Mouse (Mus musculus): ENCODE data around the gene Inafm1. TPM values are rescaled to one million over a fixed set of nuclear protein-coding genes. Genes with fewer than 3 reads are reported as not detected.

Gene Inafm1
- polyA plus RNA-seq (2015; fragmentation: Nextera tagmentation; extraction: Ambion mirVana) = 56.4 and 66.4 TPM in 2 replicates

DNA sequence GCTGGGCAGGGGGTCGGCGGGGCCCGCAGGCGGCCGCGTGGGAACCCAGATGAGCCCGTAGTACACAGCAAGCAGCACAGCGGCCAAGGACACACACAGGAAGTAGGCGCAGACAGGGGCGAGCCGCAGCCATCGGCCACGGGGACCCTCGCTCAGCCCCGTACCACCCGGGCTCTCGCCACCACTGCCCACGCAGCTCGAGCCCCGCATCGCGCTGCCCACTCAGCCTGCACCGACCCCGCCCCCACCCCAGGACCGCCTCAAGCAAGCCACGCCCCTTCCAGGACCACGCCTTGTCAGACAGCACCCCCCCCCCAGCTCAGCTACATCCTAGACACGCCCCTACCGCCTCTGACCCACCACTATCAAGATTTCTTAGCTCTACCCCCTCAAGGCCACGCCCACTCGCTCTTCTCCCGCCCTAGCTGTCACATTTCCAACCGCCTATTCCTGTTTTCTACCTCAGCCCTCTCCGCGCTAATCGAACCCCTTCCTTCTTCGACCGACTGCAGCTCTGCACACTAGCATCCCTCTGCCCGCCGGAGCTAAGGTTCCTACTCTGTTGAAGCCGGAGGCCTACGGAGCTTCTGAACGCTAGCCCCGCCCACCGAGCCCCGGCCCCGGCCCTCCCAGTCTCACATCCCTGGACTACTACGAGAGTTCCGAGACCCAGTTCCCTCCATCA is at the start of gene Inafm1:
TSS of gene Inafm1 (minus strand) at position 537 of the 685 bp plus-strand sequence.
- peak within 1 kb of the TSS; percentile 86 for H3K4me3 ChIP-seq (replicated peaks)
- H3K9me3 ChIP-seq (replicated peaks) = no peaks in the 10 kb centered on the region
- peak; percentile 91 for ATAC-seq (ENCODE audit: low FRiP score)
- no peaks in the 10 kb centered on the region for H3K27me3 ChIP-seq (replicated peaks)
- under 1% methylated on average over 37 of the region's 49 CpGs for WGBS
- H3K27ac ChIP-seq (replicated peaks) = peak within 1 kb of the TSS; percentile 97
- peaks cover 34% of the 10 kb centered on the region for H3K36me3 ChIP-seq
- peak within 1 kb of the TSS; percentile 86 for H3K4me2 ChIP-seq
- H3K9ac ChIP-seq (replicated peaks) = peak within 1 kb of the TSS; percentile 83
- peaks cover 46% of the 10 kb centered on the region for H3K4me1 ChIP-seq

DNA sequence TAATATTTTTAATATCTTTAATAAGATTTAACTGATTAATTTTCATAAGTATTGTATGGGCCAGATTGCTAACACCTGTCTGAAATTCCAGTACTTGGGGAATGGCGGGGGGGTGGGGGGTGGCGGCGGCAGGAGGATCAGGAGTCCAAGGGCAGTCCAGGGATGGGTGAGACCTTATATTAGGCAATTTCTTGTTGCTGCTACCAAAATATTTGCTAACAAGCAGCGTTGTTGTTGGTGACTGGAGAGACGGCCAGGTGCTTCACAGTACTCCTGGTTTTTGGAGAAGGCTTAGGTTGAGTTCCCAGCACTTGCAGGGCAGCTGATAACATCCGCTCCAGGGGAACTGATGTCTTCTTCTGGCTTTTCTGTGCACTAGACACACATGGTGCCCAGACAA is 47.1 kb upstream of the Inafm1 start:
- WGBS = 91% methylated on average over 6 of the region's 6 CpGs
- H3K4me3 ChIP-seq (replicated peaks) = no peak overlapping the region
- H3K4me2 ChIP-seq = no peak overlapping the region
- no peaks in the 10 kb centered on the region for H3K27me3 ChIP-seq (replicated peaks)
- ATAC-seq (ENCODE audit: low FRiP score) = no peak
- H3K9me3 ChIP-seq (replicated peaks) = no peaks in the 10 kb centered on the region
- no peaks in the 10 kb centered on the region for H3K4me1 ChIP-seq
- H3K36me3 ChIP-seq = peaks cover 22% of the 10 kb centered on the region; the same call in 1 of the 2 replicates
- H3K27ac ChIP-seq (replicated peaks) = no peak overlapping the region
- no peak overlapping the region for H3K9ac ChIP-seq (replicated peaks)

DNA sequence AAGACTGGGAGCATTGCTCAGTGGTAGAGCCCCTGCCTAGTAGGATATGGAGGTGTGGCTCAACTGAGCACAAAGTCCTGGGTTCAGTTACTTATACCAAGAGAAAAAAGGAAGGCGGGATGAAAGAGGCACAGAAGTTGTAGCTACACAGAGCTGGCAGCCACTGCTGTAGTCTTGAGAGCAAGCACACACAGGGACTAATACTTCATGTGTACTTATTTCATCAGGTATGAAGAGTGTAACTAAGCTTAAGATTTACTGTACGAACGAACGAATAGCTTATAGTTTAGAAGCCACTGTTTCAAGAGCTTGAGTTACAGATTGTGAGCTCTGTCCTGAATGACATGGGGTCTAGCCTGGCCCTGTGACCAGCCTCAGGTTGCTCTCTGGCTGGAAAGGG is 45.8 kb upstream of the Inafm1 start:
- 94% methylated on average over 4 of the region's 4 CpGs for WGBS
- H3K4me2 ChIP-seq = no peak overlapping the region
- ATAC-seq (ENCODE audit: low FRiP score) = no peak

DNA sequence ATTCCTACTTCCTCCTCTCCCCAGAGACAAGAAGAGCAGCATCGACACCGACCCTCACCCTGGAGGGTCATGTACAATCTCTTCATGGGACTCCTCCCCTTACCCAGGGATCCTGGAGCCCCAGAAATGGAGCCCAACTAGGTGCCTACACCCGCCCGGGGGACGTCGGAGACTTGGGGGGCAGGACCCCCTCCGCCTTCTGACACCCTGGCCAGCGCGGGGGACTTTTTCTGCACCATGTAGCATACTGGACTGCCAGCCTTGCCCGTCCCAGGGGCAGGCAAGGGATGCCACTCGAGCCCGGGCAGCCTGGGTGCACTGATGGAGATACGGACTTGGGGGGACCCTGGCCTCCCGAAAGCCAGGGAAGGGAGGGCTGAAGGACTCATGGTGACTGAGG is 43.7 kb upstream of the Inafm1 start:
- H3K27ac ChIP-seq (replicated peaks) = no peak overlapping the region
- H3K9me3 ChIP-seq (replicated peaks) = no peaks in the 10 kb centered on the region
- H3K4me1 ChIP-seq = peaks cover 22% of the 10 kb centered on the region
- no peak for ATAC-seq (ENCODE audit: low FRiP score)
- H3K36me3 ChIP-seq = peaks cover 15% of the 10 kb centered on the region; the same call in 1 of the 2 replicates
- 89% methylated on average over 14 of the region's 14 CpGs for WGBS
- no peaks in the 10 kb centered on the region for H3K27me3 ChIP-seq (replicated peaks)
- no peak overlapping the region for H3K4me3 ChIP-seq (replicated peaks)
- no peak overlapping the region for H3K9ac ChIP-seq (replicated peaks)
- H3K4me2 ChIP-seq = no peak overlapping the region

More for the DNA sequence above, 45.8 kb upstream of the Inafm1 start:
- H3K4me3 ChIP-seq (replicated peaks) = no peak overlapping the region
- peaks cover 18% of the 10 kb centered on the region; the same call in 1 of the 2 replicates for H3K36me3 ChIP-seq
- H3K4me1 ChIP-seq = peaks cover 4% of the 10 kb centered on the region
- H3K27me3 ChIP-seq (replicated peaks) = no peaks in the 10 kb centered on the region
- H3K9ac ChIP-seq (replicated peaks) = no peak overlapping the region
- no peak overlapping the region for H3K27ac ChIP-seq (replicated peaks)
- no peaks in the 10 kb centered on the region for H3K9me3 ChIP-seq (replicated peaks)

DNA sequence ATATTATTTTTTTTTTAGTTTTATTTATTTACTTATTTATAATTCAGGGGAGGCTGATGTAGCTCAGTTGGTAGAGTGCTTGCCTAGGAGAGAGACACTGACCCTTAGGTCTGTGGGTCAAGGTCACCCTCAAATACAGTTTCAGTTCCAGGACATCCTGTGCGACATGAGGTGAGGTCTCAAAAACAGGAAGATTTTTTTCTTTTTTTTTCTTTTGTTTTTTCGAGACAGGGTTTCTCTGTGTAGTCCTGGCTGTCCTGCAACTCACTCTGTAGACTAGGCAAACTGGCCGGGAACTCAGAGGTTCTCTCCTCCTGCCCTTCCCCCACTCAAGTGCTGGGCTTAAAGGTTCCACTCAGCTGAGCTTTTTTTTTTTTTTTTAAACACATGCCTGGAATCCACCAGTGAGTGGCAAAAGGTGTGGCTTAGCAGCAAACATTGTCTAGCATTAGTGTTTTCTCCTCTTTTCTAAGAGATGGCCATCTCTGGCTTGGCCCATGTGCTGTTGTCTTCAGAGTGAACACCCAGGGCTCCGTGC is 41.9 kb upstream of the Inafm1 start:
- Histone ChIP-seq H3K36me3 (peaks cover 15% of the 10 kb centered on the region; the same call in 1 of the 2 replicates), H3K4me1 (peaks cover 40% of the 10 kb centered on the region), H3K4me2 (no peak overlapping the region), H3K27ac (replicated peaks) (no peak overlapping the region), H3K9me3 (replicated peaks) (no peaks in the 10 kb centered on the region), H3K4me3 (replicated peaks) (no peak overlapping the region), H3K9ac (replicated peaks) (no peak overlapping the region), H3K27me3 (replicated peaks) (no peaks in the 10 kb centered on the region)
- no peak for ATAC-seq (ENCODE audit: low FRiP score)
- WGBS = 70% methylated on average over 4 of the region's 4 CpGs

DNA sequence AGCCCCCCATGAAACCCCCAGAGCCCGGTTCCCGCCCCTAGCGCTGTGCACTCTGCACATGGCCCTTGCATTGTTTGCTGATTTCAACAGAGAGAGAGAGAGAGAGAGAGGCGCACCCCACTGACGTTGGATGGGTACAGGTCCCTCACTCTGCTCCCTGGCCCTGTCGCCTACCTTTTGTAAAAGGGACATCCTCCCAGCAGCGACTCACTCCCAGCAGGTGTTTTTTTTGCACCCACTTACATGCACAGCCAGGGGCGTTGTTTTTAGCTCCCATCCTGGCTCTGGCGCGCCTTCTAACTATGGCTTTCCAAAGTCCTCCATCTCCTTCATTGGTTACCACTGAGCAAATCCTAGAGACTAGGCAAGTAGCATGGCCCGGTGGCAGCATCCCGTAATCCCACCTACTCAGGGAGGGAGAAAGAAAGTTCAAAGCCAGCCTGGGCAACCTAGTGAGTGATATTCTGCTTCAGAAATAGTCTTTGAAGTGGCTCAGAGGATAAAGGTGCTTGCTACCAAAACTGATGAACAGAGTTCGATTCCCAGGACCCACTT is 40.9 kb upstream of the Inafm1 start:
- no peak; the same call in none of the 2 replicates for ATAC-seq (ENCODE audit: low FRiP score)
- peak overlapping the region; percentile 69 for H3K4me3 ChIP-seq (replicated peaks)
- no peaks in the 10 kb centered on the region for H3K27me3 ChIP-seq (replicated peaks)
- H3K36me3 ChIP-seq = peaks cover 15% of the 10 kb centered on the region; the same call in 1 of the 2 replicates
- peaks cover 48% of the 10 kb centered on the region for H3K4me1 ChIP-seq
- peak overlapping the region; percentile 95 for H3K4me2 ChIP-seq
- 11% methylated on average over 13 of the region's 13 CpGs for WGBS
- H3K27ac ChIP-seq (replicated peaks) = peak overlapping the region; percentile 91
- H3K9ac ChIP-seq (replicated peaks) = peak overlapping the region; percentile 84
- H3K9me3 ChIP-seq (replicated peaks) = no peaks in the 10 kb centered on the region

DNA sequence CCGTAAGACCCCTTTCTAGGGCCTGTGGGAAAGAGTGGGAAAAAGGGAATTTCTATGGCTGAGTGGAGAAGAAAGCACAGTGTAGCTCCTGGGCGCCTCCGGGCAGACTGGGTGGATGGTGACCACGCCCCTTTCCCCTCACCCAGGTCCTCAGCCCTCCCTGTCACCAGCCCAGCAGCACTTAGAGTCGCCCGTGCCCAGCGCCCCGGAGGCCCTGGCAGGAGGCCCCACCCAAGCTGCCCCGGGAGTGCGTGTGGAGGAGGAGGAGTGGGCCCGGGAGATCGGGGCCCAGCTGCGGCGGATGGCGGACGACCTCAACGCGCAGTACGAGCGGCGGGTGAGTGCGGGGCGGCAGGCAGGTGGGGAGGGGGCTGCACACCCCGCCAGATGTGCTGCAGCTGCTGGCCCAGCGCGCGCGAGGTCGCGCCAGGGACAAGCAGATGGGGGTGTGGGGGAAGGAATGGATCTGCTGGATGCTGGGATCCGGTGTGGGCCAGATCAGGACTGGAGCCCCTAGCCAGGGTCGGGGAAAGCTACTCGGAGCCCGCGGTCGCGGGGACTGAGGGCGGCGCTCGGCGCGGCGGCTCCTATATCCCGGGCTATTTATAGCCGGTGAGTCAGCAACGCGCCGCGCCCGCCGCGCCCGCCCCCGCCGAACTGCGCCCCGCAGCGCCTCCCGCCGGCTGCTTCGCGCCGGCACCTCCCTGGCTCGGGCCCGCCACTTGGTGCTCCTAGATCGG is 40.2 kb upstream of the Inafm1 start:
- Histone ChIP-seq H3K9ac (replicated peaks) (peak overlapping the region; percentile 84), H3K4me1 (peaks cover 54% of the 10 kb centered on the region), H3K36me3 (peaks cover 15% of the 10 kb centered on the region; the same call in 1 of the 2 replicates), H3K4me2 (peak overlapping the region; percentile 95), H3K27me3 (replicated peaks) (no peaks in the 10 kb centered on the region), H3K4me3 (replicated peaks) (peak overlapping the region; percentile 69), H3K27ac (replicated peaks) (peak overlapping the region; percentile 91), H3K9me3 (replicated peaks) (no peaks in the 10 kb centered on the region)
- WGBS = under 1% methylated on average over 64 of the region's 66 CpGs
- peak; percentile 63 for ATAC-seq (ENCODE audit: low FRiP score)

- Histone ChIP-seq H3K9me3 (replicated peaks) (no peaks in the 10 kb centered on the region), H3K4me2 (peak overlapping the region; percentile 95), H3K27ac (replicated peaks) (peak overlapping the region; percentile 91), H3K4me1 (peaks cover 56% of the 10 kb centered on the region), H3K27me3 (replicated peaks) (no peaks in the 10 kb centered on the region), H3K9ac (replicated peaks) (peak overlapping the region; percentile 84; the same call in 1 of the 2 replicates), H3K4me3 (replicated peaks) (peak overlapping the region; percentile 69), H3K36me3 (peaks cover 15% of the 10 kb centered on the region; the same call in 1 of the 2 replicates)
- no peak for ATAC-seq (ENCODE audit: low FRiP score)
- WGBS = under 1% methylated on average over 12 of the region's 12 CpGs
These were observed 39.4 kb upstream of the Inafm1 start for GRCm38 (mm10) chr7:16312672-16313311.

DNA sequence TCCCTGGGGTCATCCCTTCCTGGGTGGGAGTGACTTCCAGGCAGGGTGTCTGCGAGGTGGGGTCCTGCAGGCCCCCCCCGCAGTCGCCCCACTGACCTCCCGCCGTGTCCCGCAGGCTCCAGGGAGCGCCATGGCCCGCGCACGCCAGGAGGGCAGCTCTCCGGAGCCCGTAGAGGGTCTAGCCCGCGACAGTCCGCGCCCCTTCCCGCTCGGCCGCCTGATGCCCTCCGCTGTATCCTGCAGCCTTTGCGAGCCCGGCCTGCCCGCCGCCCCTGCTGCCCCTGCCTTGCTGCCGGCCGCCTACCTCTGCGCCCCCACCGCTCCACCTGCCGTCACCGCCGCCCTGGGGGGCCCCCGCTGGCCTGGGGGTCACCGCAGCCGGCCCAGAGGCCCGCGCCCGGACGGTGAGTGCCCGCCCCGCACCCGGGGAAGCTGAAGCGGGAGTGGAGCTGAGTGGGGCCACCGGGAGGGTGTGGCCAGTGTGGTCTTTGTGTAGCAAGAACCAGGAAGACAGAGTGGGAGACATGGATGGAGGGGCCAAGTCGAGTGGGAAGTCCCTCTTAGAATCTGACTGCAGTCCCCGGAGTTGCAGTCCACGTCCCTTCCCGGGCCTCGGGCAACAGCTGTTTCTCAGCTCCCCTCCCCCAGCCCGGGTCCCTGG is 38.7 kb upstream of the Inafm1 start:
- WGBS = under 1% methylated on average over 49 of the region's 49 CpGs
- Histone ChIP-seq H3K9me3 (replicated peaks) (no peaks in the 10 kb centered on the region), H3K9ac (replicated peaks) (peak overlapping the region; percentile 71), H3K4me1 (peaks cover 56% of the 10 kb centered on the region), H3K4me3 (replicated peaks) (peak overlapping the region; percentile 69), H3K4me2 (peak overlapping the region; percentile 95), H3K27ac (replicated peaks) (peak overlapping the region; percentile 91), H3K27me3 (replicated peaks) (no peaks in the 10 kb centered on the region), H3K36me3 (peaks cover 11% of the 10 kb centered on the region; the same call in 1 of the 2 replicates)
- no peak; the same call in 1 of the 2 replicates for ATAC-seq (ENCODE audit: low FRiP score)

GRCm38 (mm10) chr7:16311453-16312004 is 38.1 kb upstream of the Inafm1 start:
- H3K9me3 ChIP-seq (replicated peaks) = no peaks in the 10 kb centered on the region
- peaks cover 5% of the 10 kb centered on the region; the same call in 1 of the 2 replicates for H3K36me3 ChIP-seq
- peak overlapping the region; percentile 95 for H3K4me2 ChIP-seq
- 0 out of 2 replicates have a peak, but pooled peaks have one; percentile 5 for ATAC-seq (ENCODE audit: low FRiP score)
- peak overlapping the region; percentile 69 for H3K4me3 ChIP-seq (replicated peaks)
- peaks cover 56% of the 10 kb centered on the region for H3K4me1 ChIP-seq
- H3K9ac ChIP-seq (replicated peaks) = peak overlapping the region; percentile 71
- no peaks in the 10 kb centered on the region for H3K27me3 ChIP-seq (replicated peaks)
- peak overlapping the region; percentile 91 for H3K27ac ChIP-seq (replicated peaks)
- WGBS = under 1% methylated on average over 14 of the region's 14 CpGs
